Mouse (Mus musculus) testis, adult 2 months (tissue): ENCODE data around the gene Gm9913. TPM values are rescaled to one million over a fixed set of nuclear protein-coding genes. Genes with fewer than 3 reads are reported as not detected.

Experiments used
- H3K27ac ChIP-seq: fragments of 200-500 bp; 2 replicates; pipeline ENCODE4 v1.5.1; 2012; ENCODE audit warnings: low read depth, low read length; ENCODE audit not compliant: control insufficient read depth, insufficient read depth
- H3K27me3 ChIP-seq: fragments of 200-500 bp; 2 replicates; pipeline ENCODE4 v1.6.1; 2012; ENCODE audit warnings: mild to moderate bottlenecking, low read length, moderate library complexity; ENCODE audit not compliant: control insufficient read depth, insufficient read depth
- H3K36me3 ChIP-seq: fragments of 200-500 bp; 2 replicates; pipeline ENCODE4 v1.6.1; 2012; ENCODE audit warnings: mild to moderate bottlenecking, low read length; ENCODE audit not compliant: control insufficient read depth, insufficient read depth
- H3K4me1 ChIP-seq: fragments of 200-500 bp; 2 replicates; pipeline ENCODE4 v1.6.1; 2012; ENCODE audit warnings: low read length; ENCODE audit not compliant: control insufficient read depth, insufficient read depth
- H3K4me3 ChIP-seq: fragments of 200-500 bp; 2 replicates; pipeline ENCODE4 v1.5.1; 2012; ENCODE audit warnings: low read depth, mild to moderate bottlenecking, low read length, moderate library complexity, mixed read lengths; ENCODE audit not compliant: control insufficient read depth
- CTCF ChIP-seq: fragments of 200-500 bp; IDR thresholded peaks from 2 replicates; pipeline ENCODE4 v1.5.1; 2012; ENCODE audit warnings: low read depth, mild to moderate bottlenecking, inconsistent platforms, low read length, moderate library complexity; ENCODE audit not compliant: control insufficient read depth, insufficient read depth, insufficient replicate concordance
- POLR2A ChIP-seq: fragments of 200-500 bp; IDR thresholded peaks from 2 replicates; pipeline ENCODE4 v1.6.1; 2012; ENCODE audit warnings: low read depth, mild to moderate bottlenecking, inconsistent platforms, low read length, moderate library complexity; ENCODE audit not compliant: control insufficient read depth
- polyA plus RNA-seq: library from polyadenylated mRNA; depleted of rRNA; stranded (reverse); fragments of >200 nt; gene quantifications from 2 replicates; pipeline ENCODE4 v1.2.3, GENCODE M21; 2012

Gm9913 gene
- polyA plus RNA-seq, 1 experiment: 0.04 TPM

DNA sequence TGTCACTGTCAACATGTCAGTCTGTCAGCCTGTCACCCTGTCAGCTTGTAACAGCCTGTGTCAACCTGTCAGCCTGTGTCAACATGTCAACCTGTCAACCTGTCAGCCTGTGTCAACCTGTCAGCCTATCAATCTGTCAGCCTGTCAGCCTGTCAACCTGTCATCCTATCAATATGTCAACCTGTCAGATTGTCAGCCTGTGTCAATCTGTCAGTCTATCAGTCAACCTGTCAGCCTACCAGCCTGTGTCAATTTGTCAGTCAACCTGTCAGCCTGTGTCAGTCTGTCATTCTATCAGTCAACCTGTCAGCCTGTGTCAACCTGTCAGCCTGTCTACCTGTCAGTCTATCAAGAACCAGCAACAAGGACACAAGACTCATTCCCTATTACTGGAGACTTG is 3.4 kb upstream of the Gm9913 start:
- TF ChIP-seq POLR2A: no peak
- no peak for TF ChIP-seq CTCF
- no peak overlapping the region for H3K4me3 ChIP-seq
- H3K36me3 ChIP-seq: no peaks in the 10 kb centered on the region
- no peaks in the 10 kb centered on the region for H3K27me3 ChIP-seq
- H3K4me1 ChIP-seq: peaks cover 9% of the 10 kb centered on the region
- no peak overlapping the region for H3K27ac ChIP-seq

GRCm38 (mm10) chr2:125505746-125506315 is 942 bp downstream of the Gm9913 start:
- Histone ChIP-seq H3K4me1 (peaks cover 11% of the 10 kb centered on the region), H3K36me3 (no peaks in the 10 kb centered on the region), H3K4me3 (peak overlapping the region; percentile 70), H3K27me3 (no peaks in the 10 kb centered on the region), H3K27ac (no peak overlapping the region)
- no peak for TF ChIP-seq POLR2A
- no peak for TF ChIP-seq CTCF

DNA sequence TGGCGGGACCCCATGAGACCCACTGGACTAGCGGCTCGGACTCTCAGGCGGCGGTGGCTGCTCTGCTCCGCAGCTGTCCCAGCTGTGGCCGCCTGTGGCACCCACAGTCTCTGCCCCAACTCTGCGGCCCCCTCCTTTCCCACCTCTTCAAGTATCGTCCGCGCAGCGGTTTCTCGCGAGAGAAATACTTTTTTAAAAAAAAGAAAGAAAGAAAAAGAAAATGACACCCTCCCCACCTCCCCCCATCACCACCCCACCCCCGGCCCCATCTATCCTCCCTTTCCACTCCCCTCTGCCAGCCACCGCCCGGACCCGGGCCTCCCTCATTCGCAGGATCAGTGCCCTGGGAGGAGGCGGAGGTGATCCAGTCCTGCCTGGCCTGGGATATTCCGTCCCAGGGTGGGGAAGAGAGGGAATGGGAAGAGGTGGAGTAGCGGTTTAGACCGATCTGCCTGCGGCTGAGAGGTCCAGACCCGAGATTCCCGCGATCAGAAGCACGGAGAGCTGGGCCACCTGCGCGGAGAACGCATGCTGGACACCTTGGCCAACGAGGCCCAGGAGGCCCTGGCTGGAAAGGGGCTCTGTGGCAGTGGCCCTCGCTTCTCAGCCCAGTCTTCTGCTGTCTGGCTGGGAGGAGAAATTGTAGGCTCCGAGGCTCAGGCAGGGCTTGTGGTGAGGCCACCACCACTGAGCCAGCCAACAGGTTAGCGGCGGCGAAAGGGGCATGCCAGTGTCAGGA is 1.6 kb downstream of the Gm9913 start:
- Histone ChIP-seq H3K27ac (no peak overlapping the region), H3K36me3 (no peaks in the 10 kb centered on the region), H3K4me1 (peaks cover 11% of the 10 kb centered on the region), H3K27me3 (no peaks in the 10 kb centered on the region), H3K4me3 (peak overlapping the region; percentile 70)
- TF ChIP-seq POLR2A (no peak), CTCF (no peak)

GRCm38 (mm10) chr2:125507893-125508292 is 3.0 kb downstream of the Gm9913 start, which contains the start of gene Fbn1:
Fbn1 (minus strand) TSS chr2:125507993.
- no peaks in the 10 kb centered on the region for H3K27me3 ChIP-seq
- TF ChIP-seq CTCF (no peak), POLR2A (no peak)
- no peaks in the 10 kb centered on the region for H3K36me3 ChIP-seq
- no peak within 1 kb of the TSS for H3K27ac ChIP-seq
- H3K4me1 ChIP-seq: peaks cover 11% of the 10 kb centered on the region
- no peak within 1 kb of the TSS for H3K4me3 ChIP-seq

- no peaks in the 10 kb centered on the region for H3K36me3 ChIP-seq
- peaks cover 11% of the 10 kb centered on the region for H3K4me1 ChIP-seq
- H3K27ac ChIP-seq: no peak overlapping the region
- no peak for TF ChIP-seq CTCF
- TF ChIP-seq POLR2A: no peak
- H3K4me3 ChIP-seq: no peak overlapping the region
- no peaks in the 10 kb centered on the region for H3K27me3 ChIP-seq
Observed at GRCm38 (mm10) chr2:125508381-125508780, 3.5 kb downstream of the Gm9913 start.

- Histone ChIP-seq H3K4me3 (no peak overlapping the region), H3K27me3 (no peaks in the 10 kb centered on the region), H3K4me1 (peaks cover 6% of the 10 kb centered on the region; the same call in 1 of the 2 replicates), H3K27ac (no peak overlapping the region), H3K36me3 (no peaks in the 10 kb centered on the region)
- TF ChIP-seq POLR2A (no peak), CTCF (no peak)
Observed at GRCm38 (mm10) chr2:125510752-125511151, 5.9 kb downstream of the Gm9913 start.

DNA sequence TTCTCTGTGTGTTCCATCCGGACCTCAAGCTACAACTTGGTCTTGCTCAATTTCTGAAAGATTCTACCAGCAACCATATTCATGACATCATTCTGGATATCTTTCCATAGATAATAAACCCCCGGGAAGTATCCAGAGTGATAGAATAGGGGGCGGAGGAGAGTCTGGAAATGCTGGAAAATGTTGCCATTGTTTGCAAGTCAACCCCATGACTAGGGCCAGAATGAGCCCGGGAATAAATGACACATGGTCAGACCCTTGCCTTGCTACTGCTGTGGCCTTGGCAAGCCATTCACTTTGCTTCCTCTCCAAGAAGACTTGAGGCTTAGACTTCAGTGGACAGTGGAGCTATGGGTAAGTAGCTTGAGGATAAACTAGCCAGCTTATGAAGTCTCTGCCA is 7.0 kb downstream of the Gm9913 start:
- H3K27ac ChIP-seq: no peak overlapping the region
- TF ChIP-seq CTCF (no peak), POLR2A (no peak)
- no peaks in the 10 kb centered on the region for H3K27me3 ChIP-seq
- no peaks in the 10 kb centered on the region for H3K36me3 ChIP-seq
- no peak overlapping the region for H3K4me3 ChIP-seq
- peaks cover 3% of the 10 kb centered on the region; the same call in 1 of the 2 replicates for H3K4me1 ChIP-seq
